Mouse (Mus musculus): ENCODE measurements at regions not wholly inside any gene's neighbourhood (a gene's known extent, or its start where the extent isn't known, plus 50 kb on each side); places are given as distances from the start of the nearest gene placed in this dataset.

- TF ChIP-seq EP300 (IDR thresholded peaks at IDR 0.05; ENCODE audit: low read depth) (no peak), CTCF (IDR thresholded peaks at IDR 0.05; ENCODE audit: low read depth) (no peak)
Measured at GRCm38 (mm10) chr8:37099727-37100126, 106.3 kb downstream of the AI429214 start.
